Mouse (Mus musculus): ENCODE measurements around the gene Sigirr. TPM values are rescaled to one million over a fixed set of nuclear protein-coding genes. Genes with fewer than 3 reads are reported as not detected.

Sigirr gene
- polyA plus RNA-seq, 1 experiment from 2014 or later, result 11.2 TPM

GRCm38 (mm10) chr7:141072017-141072745 is 28.2 kb downstream of the Sigirr start:
- WGBS, result 30% methylated on average over 23 of the region's 23 CpGs
- H3K27me3 ChIP-seq (replicated peaks; ENCODE audit: control insufficient read depth, insufficient read depth, low read length), result peaks cover 15% of the 10 kb centered on the region
- DNase-seq (ENCODE audit: low spot score), result no peak
- H3K4me1 ChIP-seq (replicated peaks; ENCODE audit: control insufficient read depth, insufficient read depth, low read length), result 0 out of 2 replicates have a peak, but pooled peaks cover 5% of the 10 kb centered on the region
- ATAC-seq (replicated peaks; ENCODE audit: low FRiP score, low TSS enrichment, low read depth), result no peak
- H3K4me2 ChIP-seq (ENCODE audit: low read length), result no peak overlapping the region
- no peak overlapping the region for H3K4me3 ChIP-seq (ENCODE audit: low read depth, low read length)
- H3K9ac ChIP-seq (ENCODE audit: low read length), result no peak overlapping the region
- H3K9me3 ChIP-seq (ENCODE audit: control insufficient read depth, low read length), result no peaks in the 10 kb centered on the region
- H3K27ac ChIP-seq (ENCODE audit: low read depth), result no peak overlapping the region
- 0 out of 2 replicates have a peak, but pooled peaks cover 8% of the 10 kb centered on the region for H3K36me3 ChIP-seq (ENCODE audit: control insufficient read depth, insufficient read depth, low read length)

GRCm38 (mm10) chr7:141070058-141070862 is 30.1 kb downstream of the Sigirr start:
- ATAC-seq (replicated peaks; ENCODE audit: low FRiP score, low TSS enrichment, low read depth), result peak; percentile 28

GRCm38 (mm10) chr7:141068351-141068750 is 32.0 kb downstream of the Sigirr start:
- no peak for DNase-seq (ENCODE audit: low spot score)
- 76% methylated on average over 19 of the region's 19 CpGs for WGBS
- Histone ChIP-seq H3K4me2 (ENCODE audit: low read length) (no peak overlapping the region), H3K4me1 (replicated peaks; ENCODE audit: control insufficient read depth, insufficient read depth, low read length) (0 out of 2 replicates have a peak, but pooled peaks cover 8% of the 10 kb centered on the region), H3K4me3 (ENCODE audit: low read depth, low read length) (no peak overlapping the region), H3K27ac (ENCODE audit: low read depth) (no peak overlapping the region), H3K9me3 (ENCODE audit: control insufficient read depth, low read length) (no peaks in the 10 kb centered on the region), H3K27me3 (replicated peaks; ENCODE audit: control insufficient read depth, insufficient read depth, low read length) (peaks cover 15% of the 10 kb centered on the region), H3K36me3 (ENCODE audit: control insufficient read depth, insufficient read depth, low read length) (peaks cover 23% of the 10 kb centered on the region), H3K9ac (ENCODE audit: low read length) (no peak overlapping the region)
- no peak for ATAC-seq (replicated peaks; ENCODE audit: low FRiP score, low TSS enrichment, low read depth)

More at GRCm38 (mm10) chr7:141070058-141070862, 30.1 kb downstream of the Sigirr start:
- Histone ChIP-seq H3K4me2 (ENCODE audit: low read length) (peak overlapping the region; percentile 81), H3K4me3 (ENCODE audit: low read depth, low read length) (peak overlapping the region; percentile 34), H3K36me3 (ENCODE audit: control insufficient read depth, insufficient read depth, low read length) (peaks cover 8% of the 10 kb centered on the region; the same call in 1 of the 2 replicates), H3K9me3 (ENCODE audit: control insufficient read depth, low read length) (no peaks in the 10 kb centered on the region), H3K9ac (ENCODE audit: low read length) (peak overlapping the region; percentile 43), H3K4me1 (replicated peaks; ENCODE audit: control insufficient read depth, insufficient read depth, low read length) (0 out of 2 replicates have a peak, but pooled peaks cover 5% of the 10 kb centered on the region), H3K27me3 (replicated peaks; ENCODE audit: control insufficient read depth, insufficient read depth, low read length) (peaks cover 15% of the 10 kb centered on the region), H3K27ac (ENCODE audit: low read depth) (no peak overlapping the region)
- under 1% methylated on average over 51 of the region's 51 CpGs for WGBS
- DNase-seq (ENCODE audit: low spot score), result peak; percentile 95

GRCm38 (mm10) chr7:141064576-141064975 is 35.8 kb downstream of the Sigirr start:
- Histone ChIP-seq H3K4me3 (ENCODE audit: low read depth, low read length) (no peak overlapping the region), H3K4me2 (ENCODE audit: low read length) (no peak overlapping the region), H3K27me3 (replicated peaks; ENCODE audit: control insufficient read depth, insufficient read depth, low read length) (no peaks in the 10 kb centered on the region), H3K4me1 (replicated peaks; ENCODE audit: control insufficient read depth, insufficient read depth, low read length) (peaks cover 15% of the 10 kb centered on the region; the same call in 1 of the 2 replicates), H3K36me3 (ENCODE audit: control insufficient read depth, insufficient read depth, low read length) (peaks cover 23% of the 10 kb centered on the region), H3K9ac (ENCODE audit: low read length) (no peak overlapping the region), H3K27ac (ENCODE audit: low read depth) (no peak overlapping the region), H3K9me3 (ENCODE audit: control insufficient read depth, low read length) (no peaks in the 10 kb centered on the region)
- DNase-seq (ENCODE audit: low spot score) (no peak), ATAC-seq (replicated peaks; ENCODE audit: low FRiP score, low TSS enrichment, low read depth) (no peak)
- 90% methylated on average over 7 of the region's 7 CpGs for WGBS

GRCm38 (mm10) chr7:141064175-141064574 is 36.2 kb downstream of the Sigirr start:
- WGBS, result 68% methylated on average over 7 of the region's 7 CpGs
- peaks cover 23% of the 10 kb centered on the region for H3K36me3 ChIP-seq (ENCODE audit: control insufficient read depth, insufficient read depth, low read length)
- ATAC-seq (replicated peaks; ENCODE audit: low FRiP score, low TSS enrichment, low read depth) (peak; percentile 20; the same call in 1 of the 2 replicates), DNase-seq (ENCODE audit: low spot score) (no peak)
- H3K27me3 ChIP-seq (replicated peaks; ENCODE audit: control insufficient read depth, insufficient read depth, low read length), result no peaks in the 10 kb centered on the region
- no peak overlapping the region for H3K4me3 ChIP-seq (ENCODE audit: low read depth, low read length)
- no peak overlapping the region for H3K9ac ChIP-seq (ENCODE audit: low read length)
- peaks cover 15% of the 10 kb centered on the region; the same call in 1 of the 2 replicates for H3K4me1 ChIP-seq (replicated peaks; ENCODE audit: control insufficient read depth, insufficient read depth, low read length)
- H3K4me2 ChIP-seq (ENCODE audit: low read length), result no peak overlapping the region
- H3K9me3 ChIP-seq (ENCODE audit: control insufficient read depth, low read length), result no peaks in the 10 kb centered on the region
- H3K27ac ChIP-seq (ENCODE audit: low read depth), result no peak overlapping the region

- peaks cover 15% of the 10 kb centered on the region; the same call in 1 of the 2 replicates for H3K4me1 ChIP-seq (replicated peaks; ENCODE audit: control insufficient read depth, insufficient read depth, low read length)
- H3K36me3 ChIP-seq (ENCODE audit: control insufficient read depth, insufficient read depth, low read length), result peaks cover 18% of the 10 kb centered on the region
- no peaks in the 10 kb centered on the region for H3K9me3 ChIP-seq (ENCODE audit: control insufficient read depth, low read length)
- DNase-seq (ENCODE audit: low spot score), result no peak
- H3K27ac ChIP-seq (ENCODE audit: low read depth), result no peak overlapping the region
- ATAC-seq (replicated peaks; ENCODE audit: low FRiP score, low TSS enrichment, low read depth), result no peak
- 89% methylated on average over 3 of the region's 3 CpGs for WGBS
- no peaks in the 10 kb centered on the region for H3K27me3 ChIP-seq (replicated peaks; ENCODE audit: control insufficient read depth, insufficient read depth, low read length)
- H3K4me2 ChIP-seq (ENCODE audit: low read length), result no peak overlapping the region
- no peak overlapping the region for H3K4me3 ChIP-seq (ENCODE audit: low read depth, low read length)
- H3K9ac ChIP-seq (ENCODE audit: low read length), result no peak overlapping the region
Observed at GRCm38 (mm10) chr7:141063353-141063752, 37.0 kb downstream of the Sigirr start.

GRCm38 (mm10) chr7:141062525-141062924 is 37.8 kb downstream of the Sigirr start:
- no peak for ATAC-seq (replicated peaks; ENCODE audit: low FRiP score, low TSS enrichment, low read depth)
- 87% methylated on average over 7 of the region's 7 CpGs for WGBS

GRCm38 (mm10) chr7:141061269-141061692 is 39.1 kb downstream of the Sigirr start:
- WGBS, result under 1% methylated on average over 36 of the region's 37 CpGs
- peak overlapping the region; percentile 27; the same call in 1 of the 2 replicates for H3K27ac ChIP-seq (ENCODE audit: low read depth)
- no peaks in the 10 kb centered on the region for H3K9me3 ChIP-seq (ENCODE audit: control insufficient read depth, low read length)
- peak overlapping the region; percentile 83 for H3K9ac ChIP-seq (ENCODE audit: low read length)
- H3K4me2 ChIP-seq (ENCODE audit: low read length), result peak overlapping the region; percentile 97
- no peaks in the 10 kb centered on the region for H3K27me3 ChIP-seq (replicated peaks; ENCODE audit: control insufficient read depth, insufficient read depth, low read length)
- H3K4me1 ChIP-seq (replicated peaks; ENCODE audit: control insufficient read depth, insufficient read depth, low read length), result peaks cover 15% of the 10 kb centered on the region; the same call in 1 of the 2 replicates
- H3K36me3 ChIP-seq (ENCODE audit: control insufficient read depth, insufficient read depth, low read length), result peaks cover 15% of the 10 kb centered on the region
- peak overlapping the region; percentile 74 for H3K4me3 ChIP-seq (ENCODE audit: low read depth, low read length)
- ATAC-seq (replicated peaks; ENCODE audit: low FRiP score, low TSS enrichment, low read depth) (peak; percentile 59), DNase-seq (ENCODE audit: low spot score) (peak; percentile 66)

More at GRCm38 (mm10) chr7:141062525-141062924, 37.8 kb downstream of the Sigirr start:
- Histone ChIP-seq H3K27me3 (replicated peaks; ENCODE audit: control insufficient read depth, insufficient read depth, low read length) (no peaks in the 10 kb centered on the region), H3K4me2 (ENCODE audit: low read length) (no peak overlapping the region), H3K36me3 (ENCODE audit: control insufficient read depth, insufficient read depth, low read length) (peaks cover 17% of the 10 kb centered on the region), H3K4me1 (replicated peaks; ENCODE audit: control insufficient read depth, insufficient read depth, low read length) (peaks cover 15% of the 10 kb centered on the region; the same call in 1 of the 2 replicates), H3K27ac (ENCODE audit: low read depth) (no peak overlapping the region), H3K9ac (ENCODE audit: low read length) (no peak overlapping the region), H3K9me3 (ENCODE audit: control insufficient read depth, low read length) (no peaks in the 10 kb centered on the region), H3K4me3 (ENCODE audit: low read depth, low read length) (no peak overlapping the region)
- DNase-seq (ENCODE audit: low spot score), result no peak
